Mouse (Mus musculus) macrophage (primary cell): Measurements from ENCODE around the gene Sh2b2. TPM values are rescaled to one million over a fixed set of nuclear protein-coding genes. Genes with fewer than 3 reads are reported as not detected.

Source experiments
- H3K27ac ChIP-seq: fragments of 350-480 bp; formaldehyde crosslinking; 2 replicates; pipeline ENCODE4 v1.9.0; 2021
- H3K36me3 ChIP-seq: fragments of 350-480 bp; formaldehyde crosslinking; 2 replicates; pipeline ENCODE4 v1.9.0; 2021; ENCODE audit errors: inconsistent target
- H3K4me3 ChIP-seq: fragments of 350-480 bp; formaldehyde crosslinking; 2 replicates; pipeline ENCODE4 v1.9.0; 2021; ENCODE audit errors: inconsistent target
- H3K79me2 ChIP-seq: fragments of 350-480 bp; formaldehyde crosslinking; 2 replicates; pipeline ENCODE4 v1.9.0; 2021; ENCODE audit errors: inconsistent target
- WGBS: methylation state at CpG from one replicate; pipeline ENCODE4 v1.1.7; 2026; ENCODE audit warnings: inconsistent platforms; ENCODE audit not compliant: missing documents; 5-methylcytosine and 5-hydroxymethylcytosine counted together
- polyA plus RNA-seq: library from polyadenylated mRNA; stranded (reverse); fragments of 250-400 nt; gene quantifications from 3 replicates; pipeline ENCODE4 v1.2.4, GENCODE M21; 2018; ENCODE audit warnings: inconsistent platforms
- total RNA-seq, 78 experiments: library from RNA; depleted of rRNA; stranded (reverse); fragments of 250-400 nt; gene quantifications; 1 replicate in 9 of 78; 2 replicates in 24 of 78; 3 replicates in 43 of 78; 4 replicates in 2 of 78; pipeline ENCODE4 v1.2.4; 2018; ENCODE audit warnings: inconsistent platforms in 56 of 78

The Sh2b2 gene
- total RNA-seq (2018; cell fraction: chromatin; rRNA removed): 100 to 1,000 TPM in 8 of 26 experiments, 10 to 100 TPM in 18; 23.0 to 202 (median 62.8) TPM
- total RNA-seq (2018; cell fraction: cytosol; rRNA removed): 10 to 100 TPM in 25 of 26 experiments, 1 to 10 TPM in 1; 9.4 to 40.7 (median 15.7) TPM
- 10 to 100 TPM; 11.7 to 91.7 (median 41.6) TPM for total RNA-seq (2018; cell fraction: nucleus; rRNA removed)
- 11.6 to 27.4 TPM (median 14.5 TPM) in 3 replicates for polyA plus RNA-seq

GRCm38 (mm10) chr5:136246452-136246838 lies at the start of gene Sh2b2:
Sh2b2 (minus strand) TSS chr5:136246556.
- WGBS: 0% methylated on average over 2 of the region's 2 CpGs
- H3K27ac ChIP-seq: peak within 1 kb of the TSS; percentile 75
- peaks cover 29% of the 10 kb centered on the region for H3K79me2 ChIP-seq
- no peaks in the 10 kb centered on the region for H3K36me3 ChIP-seq
- peak within 1 kb of the TSS; percentile 47 for H3K4me3 ChIP-seq

GRCm38 (mm10) chr5:136292971-136293418 lies 46.6 kb upstream of the Sh2b2 start:
- 95% methylated on average over 4 of the region's 4 CpGs for WGBS
- no peaks in the 10 kb centered on the region for H3K79me2 ChIP-seq
- peaks cover 23% of the 10 kb centered on the region; the same call in 1 of the 2 replicates for H3K36me3 ChIP-seq
- no peak overlapping the region for H3K4me3 ChIP-seq
- no peak overlapping the region for H3K27ac ChIP-seq

GRCm38 (mm10) chr5:136292361-136292760 lies 46.0 kb upstream of the Sh2b2 start:
- Histone ChIP-seq H3K79me2 (no peaks in the 10 kb centered on the region), H3K36me3 (peaks cover 25% of the 10 kb centered on the region; the same call in 1 of the 2 replicates), H3K4me3 (no peak overlapping the region), H3K27ac (no peak overlapping the region)
- WGBS: 81% methylated on average over 2 of the region's 2 CpGs

- no peak overlapping the region for H3K4me3 ChIP-seq
- 94% methylated on average over 2 of the region's 2 CpGs for WGBS
These were observed 45.2 kb upstream of the Sh2b2 start for GRCm38 (mm10) chr5:136291562-136291961.

GRCm38 (mm10) chr5:136289776-136290175 lies 43.4 kb upstream of the Sh2b2 start:
- Histone ChIP-seq H3K27ac (no peak overlapping the region), H3K4me3 (no peak overlapping the region), H3K79me2 (no peaks in the 10 kb centered on the region), H3K36me3 (peaks cover 37% of the 10 kb centered on the region; the same call in 1 of the 2 replicates)
- 100% methylated on average over 3 of the region's 3 CpGs for WGBS

More at GRCm38 (mm10) chr5:136291562-136291961, 45.2 kb upstream of the Sh2b2 start:
- Histone ChIP-seq H3K27ac (no peak overlapping the region), H3K79me2 (no peaks in the 10 kb centered on the region), H3K36me3 (peaks cover 30% of the 10 kb centered on the region; the same call in 1 of the 2 replicates)

- Histone ChIP-seq H3K36me3 (peaks cover 38% of the 10 kb centered on the region; the same call in 1 of the 2 replicates), H3K27ac (no peak overlapping the region), H3K79me2 (no peaks in the 10 kb centered on the region), H3K4me3 (no peak overlapping the region)
- WGBS: 80% methylated on average over 6 of the region's 6 CpGs
These were observed 42.2 kb upstream of the Sh2b2 start for GRCm38 (mm10) chr5:136288351-136289081.

- WGBS: 74% methylated on average over 6 of the region's 6 CpGs
- H3K27ac ChIP-seq: no peak overlapping the region
- no peaks in the 10 kb centered on the region for H3K79me2 ChIP-seq
- H3K4me3 ChIP-seq: no peak overlapping the region
- peaks cover 54% of the 10 kb centered on the region for H3K36me3 ChIP-seq
These were observed 40.2 kb upstream of the Sh2b2 start for GRCm38 (mm10) chr5:136286566-136286965.

GRCm38 (mm10) chr5:136285106-136285505 lies 38.8 kb upstream of the Sh2b2 start:
- Histone ChIP-seq H3K79me2 (no peaks in the 10 kb centered on the region), H3K27ac (no peak overlapping the region), H3K4me3 (no peak overlapping the region), H3K36me3 (peaks cover 59% of the 10 kb centered on the region)
- 94% methylated on average over 7 of the region's 7 CpGs for WGBS

- WGBS: 88% methylated on average over 6 of the region's 6 CpGs
- Histone ChIP-seq H3K79me2 (no peaks in the 10 kb centered on the region), H3K4me3 (no peak overlapping the region), H3K36me3 (peaks cover 76% of the 10 kb centered on the region), H3K27ac (no peak overlapping the region)
These were observed 35.0 kb upstream of the Sh2b2 start for GRCm38 (mm10) chr5:136281351-136281750.

- WGBS: 93% methylated on average over 27 of the region's 43 CpGs
- H3K36me3 ChIP-seq: peaks cover 64% of the 10 kb centered on the region
- H3K27ac ChIP-seq: no peak overlapping the region
- H3K4me3 ChIP-seq: no peak overlapping the region
- no peaks in the 10 kb centered on the region for H3K79me2 ChIP-seq
These were observed 28.4 kb upstream of the Sh2b2 start for GRCm38 (mm10) chr5:136274739-136275138.

- 86% methylated on average over 4 of the region's 4 CpGs for WGBS
- no peak overlapping the region for H3K27ac ChIP-seq
- H3K36me3 ChIP-seq: peaks cover 20% of the 10 kb centered on the region
These were observed 23.6 kb upstream of the Sh2b2 start for GRCm38 (mm10) chr5:136269937-136270336.

GRCm38 (mm10) chr5:136266077-136266476 lies 19.7 kb upstream of the Sh2b2 start:
- no peak overlapping the region for H3K27ac ChIP-seq
- H3K36me3 ChIP-seq: no peaks in the 10 kb centered on the region
- H3K79me2 ChIP-seq: no peaks in the 10 kb centered on the region
- 89% methylated on average over 5 of the region's 7 CpGs for WGBS
- H3K4me3 ChIP-seq: no peak overlapping the region

More at GRCm38 (mm10) chr5:136269937-136270336, 23.6 kb upstream of the Sh2b2 start:
- Histone ChIP-seq H3K79me2 (no peaks in the 10 kb centered on the region), H3K4me3 (no peak overlapping the region)

GRCm38 (mm10) chr5:136263342-136263741 lies 17.0 kb upstream of the Sh2b2 start:
- Histone ChIP-seq H3K27ac (no peak overlapping the region), H3K79me2 (no peaks in the 10 kb centered on the region), H3K36me3 (no peaks in the 10 kb centered on the region), H3K4me3 (no peak overlapping the region)
- 92% methylated on average over 4 of the region's 4 CpGs for WGBS

GRCm38 (mm10) chr5:136258919-136259318 lies 12.6 kb upstream of the Sh2b2 start:
- WGBS: 37% methylated on average over 6 of the region's 6 CpGs
- H3K79me2 ChIP-seq: no peaks in the 10 kb centered on the region

GRCm38 (mm10) chr5:136252899-136253298 lies 6.5 kb upstream of the Sh2b2 start:
- H3K36me3 ChIP-seq: 0 out of 2 replicates have a peak, but pooled peaks cover 9% of the 10 kb centered on the region
- 45% methylated on average over 17 of the region's 17 CpGs for WGBS
- no peak overlapping the region for H3K27ac ChIP-seq
- H3K79me2 ChIP-seq: no peaks in the 10 kb centered on the region
- H3K4me3 ChIP-seq: no peak overlapping the region

More at GRCm38 (mm10) chr5:136258919-136259318, 12.6 kb upstream of the Sh2b2 start:
- no peak overlapping the region for H3K4me3 ChIP-seq
- no peak overlapping the region for H3K27ac ChIP-seq
- 0 out of 2 replicates have a peak, but pooled peaks cover 2% of the 10 kb centered on the region for H3K36me3 ChIP-seq
